Mouse (Mus musculus) testis, adult 2 months (tissue): ENCODE data around the gene Cd4. TPM values are rescaled to one million over a fixed set of nuclear protein-coding genes. Genes with fewer than 3 reads are reported as not detected.

Experiments
- H3K27ac ChIP-seq: fragments of 200-500 bp; 2 replicates; pipeline ENCODE4 v1.5.1; 2012; ENCODE audit warnings: low read depth, low read length; ENCODE audit not compliant: control insufficient read depth, insufficient read depth
- H3K27me3 ChIP-seq: fragments of 200-500 bp; 2 replicates; pipeline ENCODE4 v1.6.1; 2012; ENCODE audit warnings: mild to moderate bottlenecking, low read length, moderate library complexity; ENCODE audit not compliant: control insufficient read depth, insufficient read depth
- H3K36me3 ChIP-seq: fragments of 200-500 bp; 2 replicates; pipeline ENCODE4 v1.6.1; 2012; ENCODE audit warnings: mild to moderate bottlenecking, low read length; ENCODE audit not compliant: control insufficient read depth, insufficient read depth
- H3K4me1 ChIP-seq: fragments of 200-500 bp; 2 replicates; pipeline ENCODE4 v1.6.1; 2012; ENCODE audit warnings: low read length; ENCODE audit not compliant: control insufficient read depth, insufficient read depth
- H3K4me3 ChIP-seq: fragments of 200-500 bp; 2 replicates; pipeline ENCODE4 v1.5.1; 2012; ENCODE audit warnings: low read depth, mild to moderate bottlenecking, low read length, moderate library complexity, mixed read lengths; ENCODE audit not compliant: control insufficient read depth
- CTCF ChIP-seq: fragments of 200-500 bp; IDR thresholded peaks from 2 replicates; pipeline ENCODE4 v1.5.1; 2012; ENCODE audit warnings: low read depth, mild to moderate bottlenecking, inconsistent platforms, low read length, moderate library complexity; ENCODE audit not compliant: control insufficient read depth, insufficient read depth, insufficient replicate concordance
- POLR2A ChIP-seq: fragments of 200-500 bp; IDR thresholded peaks from 2 replicates; pipeline ENCODE4 v1.6.1; 2012; ENCODE audit warnings: low read depth, mild to moderate bottlenecking, inconsistent platforms, low read length, moderate library complexity; ENCODE audit not compliant: control insufficient read depth
- polyA plus RNA-seq: library from polyadenylated mRNA; depleted of rRNA; stranded (reverse); fragments of >200 nt; gene quantifications from 2 replicates; pipeline ENCODE4 v1.2.3, GENCODE M21; 2012; rRNA removed

The Cd4 gene
- polyA plus RNA-seq, 1 experiment: 0.67 TPM

- Histone ChIP-seq H3K4me3 (no peak overlapping the region; the same call in 1 of the 2 replicates), H3K27me3 (no peaks in the 10 kb centered on the region), H3K36me3 (peaks cover 5% of the 10 kb centered on the region), H3K27ac (no peak overlapping the region), H3K4me1 (peaks cover 37% of the 10 kb centered on the region)
- TF ChIP-seq POLR2A (no peak), CTCF (no peak)
Measured at GRCm38 (mm10) chr6:124816611-124817010, 71.4 kb downstream of the Cd4 start.

GRCm38 (mm10) chr6:124814858-124815774 is 72.9 kb downstream of the Cd4 start:
- peak overlapping the region; percentile 83 for H3K4me3 ChIP-seq
- H3K27ac ChIP-seq: peak overlapping the region; percentile 99
- peaks cover 5% of the 10 kb centered on the region for H3K36me3 ChIP-seq
- TF ChIP-seq POLR2A (no peak), CTCF (no peak)
- peaks cover 38% of the 10 kb centered on the region for H3K4me1 ChIP-seq
- no peaks in the 10 kb centered on the region for H3K27me3 ChIP-seq

Other genes with a start within 250 kb of the Cd4 start
- 282 and 286 TPM in 2 replicates for gene Lpcat3, start 225.2 kb downstream of the Cd4 start, polyA plus RNA-seq
- gene Emg1, start 176.0 kb downstream of the Cd4 start, polyA plus RNA-seq: 39.9 and 44.1 TPM in 2 replicates
- gene Phb2, start 175.9 kb downstream of the Cd4 start, polyA plus RNA-seq: 47.6 and 50.5 TPM in 2 replicates
- 1.4 and 1.9 TPM in 2 replicates for gene Ptpn6, start 149.5 kb downstream of the Cd4 start, polyA plus RNA-seq
- 207 and 220 TPM in 2 replicates for gene Grcc10, start 146.8 kb downstream of the Cd4 start, polyA plus RNA-seq
- 0.05 TPM in 1 of 2 replicates, not detected in the other for gene Gm45234, start 132.2 kb downstream of the Cd4 start, polyA plus RNA-seq
- 69.3 and 76.1 TPM in 2 replicates for gene Atn1, start 131.7 kb downstream of the Cd4 start, polyA plus RNA-seq
- gene Eno2, start 118.5 kb downstream of the Cd4 start, polyA plus RNA-seq: 0.51 and 0.63 TPM in 2 replicates
- gene Lrrc23, start 108.5 kb downstream of the Cd4 start, polyA plus RNA-seq: 105 and 106 TPM in 2 replicates
- gene Spsb2, start 79.6 kb downstream of the Cd4 start, polyA plus RNA-seq: 63.6 and 78.1 TPM in 2 replicates
- gene Tpi1, start 73.9 kb downstream of the Cd4 start, polyA plus RNA-seq: 471 and 473 TPM in 2 replicates
- 37.4 and 41.2 TPM in 2 replicates for gene Usp5, start 58.7 kb downstream of the Cd4 start, polyA plus RNA-seq
- gene Cdca3, start 58.7 kb downstream of the Cd4 start, polyA plus RNA-seq: 218 and 250 TPM in 2 replicates
- gene Gnb3, start 47.9 kb downstream of the Cd4 start, polyA plus RNA-seq: 0.07 TPM in 1 of 2 replicates, not detected in the other
- 1.5 and 2.8 TPM in 2 replicates for gene P3h3, start 30.5 kb downstream of the Cd4 start, polyA plus RNA-seq
- gene Gpr162, start 24.2 kb downstream of the Cd4 start, polyA plus RNA-seq: 9.0 and 9.6 TPM in 2 replicates
- gene Lag3, start 23.5 kb upstream of the Cd4 start, polyA plus RNA-seq: 0.11 and 0.12 TPM in 2 replicates
- gene Ptms, start 31.9 kb upstream of the Cd4 start, polyA plus RNA-seq: 142 and 168 TPM in 2 replicates
- gene Mlf2, start 43.2 kb upstream of the Cd4 start, polyA plus RNA-seq: 75.4 and 76.5 TPM in 2 replicates
- gene Cops7a, start 77.3 kb upstream of the Cd4 start, polyA plus RNA-seq: 387 and 413 TPM in 2 replicates
- gene Pianp, start 108.5 kb upstream of the Cd4 start, polyA plus RNA-seq: 0.23 and 0.38 TPM in 2 replicates
- gene Zfp384, start 120.9 kb upstream of the Cd4 start, polyA plus RNA-seq: 50.2 and 53.1 TPM in 2 replicates
- 11.3 and 11.8 TPM in 2 replicates for gene Ing4, start 151.5 kb upstream of the Cd4 start, polyA plus RNA-seq
- gene Acrbp, start 161.5 kb upstream of the Cd4 start, polyA plus RNA-seq: 1,698 and 1,947 TPM in 2 replicates
- gene Lpar5, start 179.7 kb upstream of the Cd4 start, polyA plus RNA-seq: 0.31 and 0.32 TPM in 2 replicates
- 42.5 and 43.0 TPM in 2 replicates for gene Chd4, start 207.8 kb upstream of the Cd4 start, polyA plus RNA-seq
- 24.5 and 26.2 TPM in 2 replicates for gene Nop2, start 243.7 kb upstream of the Cd4 start, polyA plus RNA-seq